Mouse (Mus musculus) brown adipose tissue, adult 24 weeks (tissue): ENCODE measurements around the gene 9830107B12Rik. TPM values are rescaled to one million over a fixed set of nuclear protein-coding genes. Genes with fewer than 3 reads are reported as not detected.

ENCODE experiments used
- H3K27ac ChIP-seq: fragments of 200-500 bp; replicated peaks from 2 replicates; pipeline ENCODE4 v1.5.1; 2012; ENCODE audit warnings: low read depth, mild to moderate bottlenecking, low read length
- H3K4me1 ChIP-seq: fragments of 200-500 bp; 2 replicates; pipeline ENCODE4 v1.6.1; 2012; ENCODE audit warnings: low read length, mixed read lengths; ENCODE audit not compliant: control insufficient read depth, insufficient read depth, insufficient read length
- H3K4me3 ChIP-seq: fragments of 200-500 bp; 2 replicates; pipeline ENCODE4 v1.5.1; 2012; ENCODE audit warnings: low read depth, mild to moderate bottlenecking, low read length, moderate library complexity; ENCODE audit not compliant: insufficient read depth
- polyA plus RNA-seq: library from polyadenylated mRNA; stranded (reverse); fragments of >200 nt; gene quantifications from 2 replicates; pipeline ENCODE4 v1.2.4, GENCODE M21; 2012; ENCODE audit not compliant: missing spikeins, insufficient read depth, insufficient read length

The 9830107B12Rik gene
- polyA plus RNA-seq, 1 experiment, result not detected

GRCm38 (mm10) chr17:48098528-48098890 lies 47.6 kb downstream of the 9830107B12Rik start:
- H3K4me1 ChIP-seq, result peaks cover 2% of the 10 kb centered on the region; the same call in 1 of the 2 replicates
- no peak overlapping the region for H3K4me3 ChIP-seq
- no peak overlapping the region for H3K27ac ChIP-seq

DNA sequence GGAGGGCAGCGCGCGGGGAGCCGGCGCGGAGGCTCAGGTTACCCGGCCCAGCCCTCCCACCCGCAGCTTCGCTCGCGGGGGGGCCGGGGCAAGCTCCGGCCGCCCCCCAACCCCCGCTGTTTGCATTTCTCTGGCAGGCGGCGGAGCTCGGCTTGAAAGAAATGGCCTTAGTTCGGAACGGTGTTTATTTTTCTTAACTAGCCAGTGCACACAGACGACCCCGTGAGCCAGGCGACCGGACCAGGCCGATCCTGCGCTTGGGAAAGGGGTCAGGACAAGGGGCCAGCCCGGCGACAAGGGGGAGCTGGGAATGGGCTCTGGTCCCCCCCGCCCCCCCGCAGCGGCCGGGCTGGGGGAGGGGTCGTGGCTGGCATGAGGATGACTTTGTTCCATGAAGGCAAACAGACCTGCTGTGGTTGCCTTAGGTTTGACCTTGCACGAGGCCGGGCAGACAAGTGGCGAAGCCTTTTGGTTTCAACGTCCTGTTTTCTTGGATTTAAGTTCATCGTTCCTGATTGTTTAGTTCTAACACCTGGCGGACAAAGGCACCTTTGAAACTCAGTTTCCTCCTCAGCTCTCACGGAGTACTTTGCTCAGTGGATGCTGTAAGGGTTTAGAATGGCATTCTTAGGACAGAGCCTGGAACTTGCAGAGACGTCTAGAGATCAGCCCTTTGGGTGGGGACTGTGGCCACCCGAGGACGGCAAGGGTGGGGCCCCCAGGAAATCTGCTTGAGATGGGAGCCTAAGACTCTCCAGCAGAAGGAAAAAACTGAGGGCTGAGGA lies 48.1 kb downstream of the 9830107B12Rik start:
- H3K4me1 ChIP-seq, result peaks cover 2% of the 10 kb centered on the region; the same call in 1 of the 2 replicates
- H3K4me3 ChIP-seq, result no peak overlapping the region
- H3K27ac ChIP-seq, result no peak overlapping the region

GRCm38 (mm10) chr17:48097011-48097742 lies 48.9 kb downstream of the 9830107B12Rik start:
- peaks cover 2% of the 10 kb centered on the region; the same call in 1 of the 2 replicates for H3K4me1 ChIP-seq
- H3K4me3 ChIP-seq, result no peak overlapping the region
- no peak overlapping the region for H3K27ac ChIP-seq

- H3K4me3 ChIP-seq, result no peak overlapping the region
- H3K27ac ChIP-seq, result no peak overlapping the region
- H3K4me1 ChIP-seq, result peaks cover 2% of the 10 kb centered on the region; the same call in 1 of the 2 replicates
Measured at GRCm38 (mm10) chr17:48096321-48096720, 49.7 kb downstream of the 9830107B12Rik start.

DNA sequence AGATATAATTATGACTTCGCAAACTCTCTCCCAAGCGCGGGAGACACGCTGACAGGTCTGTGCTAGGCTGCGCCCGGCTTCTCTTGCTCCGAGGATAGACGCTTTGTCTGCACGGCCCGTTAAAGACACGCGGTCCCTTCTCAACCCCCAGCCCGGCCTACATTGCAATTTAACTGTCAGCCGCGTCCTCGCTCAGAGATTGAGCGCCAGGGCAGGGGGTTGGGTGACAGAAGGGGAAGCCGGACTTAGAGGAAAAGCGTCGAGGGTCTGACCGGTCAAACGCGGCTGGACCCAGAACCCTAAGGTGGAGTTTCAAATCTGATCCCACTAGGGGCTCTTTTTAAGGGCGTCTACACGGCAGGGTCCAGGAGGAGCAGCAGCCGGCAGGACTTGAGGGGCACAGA lies 50.3 kb downstream of the 9830107B12Rik start:
- H3K4me3 ChIP-seq, result no peak overlapping the region
- H3K27ac ChIP-seq, result no peak overlapping the region
- peaks cover 2% of the 10 kb centered on the region; the same call in 1 of the 2 replicates for H3K4me1 ChIP-seq

GRCm38 (mm10) chr17:48094820-48095680 lies 51.0 kb downstream of the 9830107B12Rik start:
- Histone ChIP-seq H3K4me3 (no peak overlapping the region), H3K4me1 (peaks cover 2% of the 10 kb centered on the region; the same call in 1 of the 2 replicates), H3K27ac (no peak overlapping the region)

- H3K27ac ChIP-seq, result no peak overlapping the region
- H3K4me3 ChIP-seq, result no peak overlapping the region
- H3K4me1 ChIP-seq, result peaks cover 2% of the 10 kb centered on the region; the same call in 1 of the 2 replicates
Measured at GRCm38 (mm10) chr17:48093286-48093817, 52.7 kb downstream of the 9830107B12Rik start.

GRCm38 (mm10) chr17:48090305-48090704 lies 55.8 kb downstream of the 9830107B12Rik start:
- Histone ChIP-seq H3K4me1 (no peaks in the 10 kb centered on the region), H3K27ac (no peak overlapping the region), H3K4me3 (no peak overlapping the region)

DNA sequence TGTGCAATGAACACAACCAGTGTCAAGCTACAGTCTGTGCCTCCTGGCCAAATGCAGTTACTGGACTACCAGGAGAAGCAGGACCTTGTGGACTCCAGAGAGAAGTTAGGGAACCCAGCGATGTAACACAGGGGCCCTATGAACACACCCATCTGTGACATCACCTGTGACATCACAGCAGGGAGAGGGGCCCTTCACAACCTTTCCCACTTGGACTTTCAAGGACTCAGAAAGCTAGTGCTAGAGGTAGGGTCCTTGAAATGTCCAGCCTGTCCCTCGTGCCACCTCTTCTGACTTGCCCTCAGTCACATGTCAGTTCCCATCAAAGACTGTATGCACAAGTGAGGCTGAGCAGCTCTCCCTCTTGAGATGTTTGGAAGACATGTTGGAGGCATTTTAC lies 56.6 kb downstream of the 9830107B12Rik start:
- Histone ChIP-seq H3K4me1 (no peaks in the 10 kb centered on the region), H3K4me3 (no peak overlapping the region)

DNA sequence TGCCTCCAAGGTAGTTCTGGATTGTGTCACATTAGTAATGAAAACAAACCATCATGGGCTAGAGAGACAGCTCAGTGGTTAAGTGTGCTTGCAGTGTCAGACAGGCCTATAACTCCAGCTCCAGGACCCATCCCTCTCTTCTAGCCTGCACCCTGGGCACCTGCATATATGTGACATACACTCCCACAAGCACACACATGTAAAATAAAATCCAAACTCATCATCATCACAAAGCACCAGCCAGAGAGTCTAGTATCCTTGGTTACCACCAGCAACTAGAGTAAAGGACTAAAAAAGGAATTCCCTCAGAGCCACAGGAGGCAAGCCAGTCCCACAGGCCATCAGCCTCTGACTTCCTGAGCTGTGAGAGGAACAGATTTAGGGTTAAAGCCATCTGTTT lies 57.0 kb downstream of the 9830107B12Rik start, which contains the start of gene 1700067P10Rik:
Gene 1700067P10Rik (plus strand): TSS at position 301 of the 400 bp plus-strand sequence.
- H3K27ac ChIP-seq, result no peak within 1 kb of the TSS
- no peak within 1 kb of the TSS for H3K4me3 ChIP-seq
- no peaks in the 10 kb centered on the region for H3K4me1 ChIP-seq

More for the DNA sequence above, 56.6 kb downstream of the 9830107B12Rik start:
- no peak overlapping the region for H3K27ac ChIP-seq

- no peak overlapping the region for H3K4me3 ChIP-seq
Measured at GRCm38 (mm10) chr17:48080626-48081025, 65.4 kb downstream of the 9830107B12Rik start.

More at GRCm38 (mm10) chr17:48080626-48081025, 65.4 kb downstream of the 9830107B12Rik start:
- no peak overlapping the region for H3K27ac ChIP-seq
- H3K4me1 ChIP-seq, result no peaks in the 10 kb centered on the region

Other genes starting within 250 kb of the 9830107B12Rik start
- 8.5 and 9.2 TPM in 2 replicates for gene Foxp4, start 221.6 kb downstream of the 9830107B12Rik start, polyA plus RNA-seq
- not detected in 2 replicates for gene 1700122O11Rik, start 108.0 kb downstream of the 9830107B12Rik start, polyA plus RNA-seq
- gene 1700067P10Rik, start 56.9 kb downstream of the 9830107B12Rik start, polyA plus RNA-seq, result not detected in 2 replicates
- not detected in 2 replicates for gene A530064D06Rik, start 21.0 kb upstream of the 9830107B12Rik start, polyA plus RNA-seq
- not detected in 2 replicates for gene Trem1, start 86.5 kb upstream of the 9830107B12Rik start, polyA plus RNA-seq
- not detected in 2 replicates for gene Trem3, start 101.5 kb upstream of the 9830107B12Rik start, polyA plus RNA-seq
- not detected in 2 replicates for gene Treml4, start 118.0 kb upstream of the 9830107B12Rik start, polyA plus RNA-seq
- not detected in 2 replicates for gene Treml2, start 153.2 kb upstream of the 9830107B12Rik start, polyA plus RNA-seq
- gene B430306N03Rik, start 169.9 kb upstream of the 9830107B12Rik start, polyA plus RNA-seq, result not detected in 2 replicates
- gene Trem2, start 200.1 kb upstream of the 9830107B12Rik start, polyA plus RNA-seq, result 1.5 and 2.0 TPM in 2 replicates
- not detected in 2 replicates for gene Treml1, start 213.6 kb upstream of the 9830107B12Rik start, polyA plus RNA-seq